Mouse (Mus musculus): Measurements from ENCODE around the gene Mphosph9. TPM values are rescaled to one million over a fixed set of nuclear protein-coding genes. Genes with fewer than 3 reads are reported as not detected.
A peak's percentile ranks its signal among the peaks of the same experiment; 100 is the strongest.

The Mphosph9 gene
- polyA plus RNA-seq, 1 experiment from 2014 or later, result 9.3 TPM

DNA sequence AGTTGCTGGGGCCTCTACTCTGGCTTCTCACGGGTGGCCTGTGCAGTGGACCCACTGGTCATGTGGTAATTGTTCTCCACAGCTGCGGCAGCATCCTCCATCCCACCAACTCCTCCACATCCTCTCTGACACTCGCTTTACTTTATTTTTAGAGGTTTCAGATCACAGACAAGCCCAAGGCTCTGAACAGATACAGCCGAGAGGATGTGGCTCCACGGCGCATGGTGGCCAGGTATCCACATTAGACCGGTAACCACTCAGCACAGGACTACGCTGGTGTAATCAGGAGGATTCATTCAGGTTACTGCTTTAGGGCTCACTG lies 94.7 kb downstream of the Mphosph9 start:
- no peaks in the 10 kb centered on the region for H3K27me3 ChIP-seq (replicated peaks; ENCODE audit: control insufficient read depth, insufficient read depth, low read length)
- no peak overlapping the region for H3K4me3 ChIP-seq (ENCODE audit: low read depth, low read length)
- H3K27ac ChIP-seq (replicated peaks; ENCODE audit: low read depth, low read length), result no peak overlapping the region
- H3K4me2 ChIP-seq (ENCODE audit: low read depth, low read length), result no peak overlapping the region
- no peak overlapping the region for H3K9ac ChIP-seq (ENCODE audit: low read depth, low read length)
- DNase-seq (ENCODE audit: low spot score) (no peak), ATAC-seq (ENCODE audit: low read depth) (no peak)
- H3K36me3 ChIP-seq (ENCODE audit: control insufficient read depth, insufficient read depth, low read length), result no peaks in the 10 kb centered on the region
- no peaks in the 10 kb centered on the region for H3K4me1 ChIP-seq (ENCODE audit: control insufficient read depth, insufficient read depth, low read length)
- H3K9me3 ChIP-seq (ENCODE audit: control insufficient read depth, low read length), result no peaks in the 10 kb centered on the region
- 70% methylated on average over 8 of the region's 8 CpGs for WGBS

GRCm38 (mm10) chr5:124232360-124233143 lies 95.2 kb downstream of the Mphosph9 start:
- 61% methylated on average over 18 of the region's 18 CpGs for WGBS
- DNase-seq (ENCODE audit: low spot score) (no peak), ATAC-seq (ENCODE audit: low read depth) (no peak)
- H3K27me3 ChIP-seq (replicated peaks; ENCODE audit: control insufficient read depth, insufficient read depth, low read length), result no peaks in the 10 kb centered on the region
- no peaks in the 10 kb centered on the region for H3K36me3 ChIP-seq (ENCODE audit: control insufficient read depth, insufficient read depth, low read length)
- no peaks in the 10 kb centered on the region for H3K4me1 ChIP-seq (ENCODE audit: control insufficient read depth, insufficient read depth, low read length)
- H3K9me3 ChIP-seq (ENCODE audit: control insufficient read depth, low read length), result no peaks in the 10 kb centered on the region
- no peak overlapping the region for H3K9ac ChIP-seq (ENCODE audit: low read depth, low read length)
- H3K27ac ChIP-seq (replicated peaks; ENCODE audit: low read depth, low read length), result no peak overlapping the region
- no peak overlapping the region for H3K4me2 ChIP-seq (ENCODE audit: low read depth, low read length)
- no peak overlapping the region for H3K4me3 ChIP-seq (ENCODE audit: low read depth, low read length)

- H3K27me3 ChIP-seq (replicated peaks; ENCODE audit: control insufficient read depth, insufficient read depth, low read length), result no peaks in the 10 kb centered on the region
- H3K9ac ChIP-seq (ENCODE audit: low read depth, low read length), result no peak overlapping the region
- no peak overlapping the region for H3K4me3 ChIP-seq (ENCODE audit: low read depth, low read length)
- no peak overlapping the region for H3K27ac ChIP-seq (replicated peaks; ENCODE audit: low read depth, low read length)
- H3K9me3 ChIP-seq (ENCODE audit: control insufficient read depth, low read length), result no peaks in the 10 kb centered on the region
- no peak for ATAC-seq (ENCODE audit: low read depth)
- H3K36me3 ChIP-seq (ENCODE audit: control insufficient read depth, insufficient read depth, low read length), result no peaks in the 10 kb centered on the region
- no peak for DNase-seq (ENCODE audit: low spot score)
- 76% methylated on average over 9 of the region's 9 CpGs for WGBS
- peaks cover 10% of the 10 kb centered on the region for H3K4me1 ChIP-seq (ENCODE audit: control insufficient read depth, insufficient read depth, low read length)
- H3K4me2 ChIP-seq (ENCODE audit: low read depth, low read length), result no peak overlapping the region
Observed at GRCm38 (mm10) chr5:124230461-124230860, 97.3 kb downstream of the Mphosph9 start.

DNA sequence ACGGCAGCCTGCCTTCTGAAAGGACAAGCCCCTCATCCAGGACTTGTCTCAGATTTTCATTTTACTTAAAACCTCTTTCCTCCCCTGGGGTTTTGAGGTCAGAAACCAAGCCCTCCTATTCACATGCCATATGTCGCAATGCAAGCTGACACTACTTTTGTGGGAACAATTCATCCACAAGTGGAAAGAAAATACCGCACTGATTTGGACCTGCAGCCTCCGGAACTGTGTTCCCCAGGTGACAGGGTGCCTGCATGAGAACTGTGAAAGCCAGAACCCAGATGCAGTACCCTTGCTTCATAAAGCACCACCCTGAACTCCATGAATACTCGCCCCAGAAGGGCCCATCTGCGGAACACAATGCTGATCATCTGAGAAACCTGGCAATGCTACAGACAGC lies 100.6 kb downstream of the Mphosph9 start:
- DNase-seq (ENCODE audit: low spot score) (no peak), ATAC-seq (ENCODE audit: low read depth) (peak; percentile 37; the same call in 1 of the 2 replicates)
- Histone ChIP-seq H3K27ac (replicated peaks; ENCODE audit: low read depth, low read length) (no peak overlapping the region), H3K4me2 (ENCODE audit: low read depth, low read length) (no peak overlapping the region), H3K36me3 (ENCODE audit: control insufficient read depth, insufficient read depth, low read length) (no peaks in the 10 kb centered on the region), H3K27me3 (replicated peaks; ENCODE audit: control insufficient read depth, insufficient read depth, low read length) (no peaks in the 10 kb centered on the region), H3K9me3 (ENCODE audit: control insufficient read depth, low read length) (no peaks in the 10 kb centered on the region), H3K9ac (ENCODE audit: low read depth, low read length) (no peak overlapping the region), H3K4me1 (ENCODE audit: control insufficient read depth, insufficient read depth, low read length) (peaks cover 13% of the 10 kb centered on the region), H3K4me3 (ENCODE audit: low read depth, low read length) (no peak overlapping the region)
- 23% methylated on average over 6 of the region's 6 CpGs for WGBS

GRCm38 (mm10) chr5:124226494-124226893 lies 101.3 kb downstream of the Mphosph9 start:
- Histone ChIP-seq H3K4me2 (ENCODE audit: low read depth, low read length) (no peak overlapping the region), H3K27me3 (replicated peaks; ENCODE audit: control insufficient read depth, insufficient read depth, low read length) (no peaks in the 10 kb centered on the region), H3K4me3 (ENCODE audit: low read depth, low read length) (no peak overlapping the region), H3K27ac (replicated peaks; ENCODE audit: low read depth, low read length) (no peak overlapping the region), H3K36me3 (ENCODE audit: control insufficient read depth, insufficient read depth, low read length) (no peaks in the 10 kb centered on the region), H3K9me3 (ENCODE audit: control insufficient read depth, low read length) (no peaks in the 10 kb centered on the region), H3K4me1 (ENCODE audit: control insufficient read depth, insufficient read depth, low read length) (peaks cover 20% of the 10 kb centered on the region), H3K9ac (ENCODE audit: low read depth, low read length) (no peak overlapping the region)
- DNase-seq (ENCODE audit: low spot score) (no peak), ATAC-seq (ENCODE audit: low read depth) (no peak)
- WGBS, result 83% methylated on average over 4 of the region's 4 CpGs

DNA sequence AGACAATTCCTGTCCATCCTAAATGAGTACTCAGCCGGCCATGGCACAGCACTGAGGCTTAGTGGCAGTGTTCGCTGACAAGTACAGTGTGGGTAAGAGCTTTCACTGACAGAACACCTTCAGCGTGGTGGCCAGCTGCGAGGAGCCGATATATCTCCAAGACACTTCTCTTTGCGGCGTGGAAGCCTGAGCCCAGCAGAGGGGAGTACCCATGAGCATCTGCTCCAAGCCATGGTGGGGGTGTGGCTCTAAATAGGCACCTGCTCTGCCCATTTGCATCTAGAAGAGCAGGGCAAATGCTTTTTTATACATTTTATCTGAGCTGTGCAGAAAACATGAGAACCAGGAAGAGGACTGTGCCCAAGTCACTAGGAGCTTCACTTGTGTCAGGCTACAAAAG lies 101.9 kb downstream of the Mphosph9 start:
- Histone ChIP-seq H3K27me3 (replicated peaks; ENCODE audit: control insufficient read depth, insufficient read depth, low read length) (no peaks in the 10 kb centered on the region), H3K4me2 (ENCODE audit: low read depth, low read length) (no peak overlapping the region), H3K4me1 (ENCODE audit: control insufficient read depth, insufficient read depth, low read length) (peaks cover 26% of the 10 kb centered on the region), H3K36me3 (ENCODE audit: control insufficient read depth, insufficient read depth, low read length) (no peaks in the 10 kb centered on the region), H3K4me3 (ENCODE audit: low read depth, low read length) (no peak overlapping the region), H3K27ac (replicated peaks; ENCODE audit: low read depth, low read length) (no peak overlapping the region), H3K9me3 (ENCODE audit: control insufficient read depth, low read length) (no peaks in the 10 kb centered on the region), H3K9ac (ENCODE audit: low read depth, low read length) (no peak overlapping the region)
- WGBS, result 93% methylated on average over 7 of the region's 7 CpGs
- DNase-seq (ENCODE audit: low spot score), result no peak
- ATAC-seq (ENCODE audit: low read depth), result no peak

GRCm38 (mm10) chr5:124224321-124225092 lies 103.3 kb downstream of the Mphosph9 start:
- Histone ChIP-seq H3K4me1 (ENCODE audit: control insufficient read depth, insufficient read depth, low read length) (peaks cover 27% of the 10 kb centered on the region), H3K9ac (ENCODE audit: low read depth, low read length) (no peak overlapping the region), H3K27me3 (replicated peaks; ENCODE audit: control insufficient read depth, insufficient read depth, low read length) (no peaks in the 10 kb centered on the region), H3K36me3 (ENCODE audit: control insufficient read depth, insufficient read depth, low read length) (no peaks in the 10 kb centered on the region), H3K27ac (replicated peaks; ENCODE audit: low read depth, low read length) (no peak overlapping the region), H3K4me2 (ENCODE audit: low read depth, low read length) (no peak overlapping the region), H3K4me3 (ENCODE audit: low read depth, low read length) (no peak overlapping the region), H3K9me3 (ENCODE audit: control insufficient read depth, low read length) (no peaks in the 10 kb centered on the region)
- no peak for ATAC-seq (ENCODE audit: low read depth)
- peak; percentile 33 for DNase-seq (ENCODE audit: low spot score)
- WGBS, result 52% methylated on average over 16 of the region's 16 CpGs

DNA sequence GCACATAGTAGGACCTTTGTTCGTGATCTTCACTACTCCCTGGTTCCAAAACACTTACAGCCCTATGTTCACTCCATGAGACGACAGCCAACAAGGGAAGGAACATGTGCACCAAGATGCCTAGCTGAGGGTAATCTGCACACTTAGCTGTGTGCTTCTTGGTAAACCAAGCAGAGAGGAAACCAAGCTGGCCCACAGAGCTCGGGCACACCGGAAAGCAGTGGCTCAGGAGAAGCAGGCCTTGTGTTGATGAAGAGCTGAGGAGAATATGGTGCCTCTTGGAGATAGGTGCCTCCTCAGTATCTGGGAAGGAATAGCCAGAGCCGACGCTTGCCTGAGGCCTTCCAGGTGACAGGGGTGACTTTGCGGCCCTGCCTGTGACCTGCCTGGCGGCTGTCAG lies 104.2 kb downstream of the Mphosph9 start:
- no peak overlapping the region for H3K9ac ChIP-seq (ENCODE audit: low read depth, low read length)
- DNase-seq (ENCODE audit: low spot score) (no peak), ATAC-seq (ENCODE audit: low read depth) (no peak)
- H3K27ac ChIP-seq (replicated peaks; ENCODE audit: low read depth, low read length), result no peak overlapping the region
- no peaks in the 10 kb centered on the region for H3K36me3 ChIP-seq (ENCODE audit: control insufficient read depth, insufficient read depth, low read length)
- no peaks in the 10 kb centered on the region for H3K27me3 ChIP-seq (replicated peaks; ENCODE audit: control insufficient read depth, insufficient read depth, low read length)
- H3K9me3 ChIP-seq (ENCODE audit: control insufficient read depth, low read length), result no peaks in the 10 kb centered on the region
- no peak overlapping the region for H3K4me2 ChIP-seq (ENCODE audit: low read depth, low read length)
- WGBS, result 88% methylated on average over 8 of the region's 8 CpGs
- no peak overlapping the region for H3K4me3 ChIP-seq (ENCODE audit: low read depth, low read length)
- H3K4me1 ChIP-seq (ENCODE audit: control insufficient read depth, insufficient read depth, low read length), result peaks cover 27% of the 10 kb centered on the region
